Mouse (Mus musculus) 3134 (cell line): Measurements from ENCODE around the gene Gm20379.

ENCODE experiments used
- DNase-seq: peaks from one replicate; pipeline ENCODE4 v3.0.0-alpha.2; 2011; ENCODE audit warnings: low spot score; ENCODE audit not compliant: insufficient read length; ENCODE audit errors: extremely low read depth

Gm20379 gene

DNA sequence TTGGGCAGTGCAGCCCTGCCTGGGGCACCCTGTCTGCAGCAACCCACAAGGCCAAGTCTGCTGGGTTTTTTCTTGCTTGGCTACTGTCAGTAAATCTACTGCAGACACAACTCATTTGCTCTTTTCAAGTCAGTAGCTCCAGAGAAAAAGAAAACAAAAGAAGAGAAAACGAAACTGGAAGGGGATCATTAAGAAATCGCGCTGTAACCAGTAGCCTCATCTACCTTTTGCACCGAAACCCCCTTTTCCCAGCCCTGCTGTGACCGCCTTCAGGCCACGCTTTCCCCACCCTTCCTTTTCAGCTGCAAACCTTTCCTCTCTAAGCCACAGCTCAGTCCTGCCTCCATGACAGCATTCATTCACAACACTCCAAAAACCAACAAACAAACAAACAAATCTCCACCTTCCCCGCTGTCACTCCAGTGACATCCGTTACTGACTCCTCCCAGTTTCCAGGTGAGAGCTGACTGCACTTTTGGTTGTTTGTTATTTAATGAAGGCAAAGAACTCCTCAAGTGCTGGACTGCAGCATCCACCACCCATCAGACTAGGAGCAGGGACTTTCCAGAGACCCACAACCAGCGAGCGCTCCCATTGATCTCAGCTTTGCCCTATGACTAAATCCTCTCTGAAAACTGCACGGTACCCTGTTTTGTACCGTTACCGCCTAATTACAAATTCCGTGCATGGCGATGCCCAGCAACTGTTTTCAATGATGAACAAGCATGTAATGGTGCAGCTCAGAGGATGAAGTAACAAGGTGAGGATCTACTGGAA is 26.5 kb downstream of the Gm20379 start:
- DNase-seq, result no peak

DNA sequence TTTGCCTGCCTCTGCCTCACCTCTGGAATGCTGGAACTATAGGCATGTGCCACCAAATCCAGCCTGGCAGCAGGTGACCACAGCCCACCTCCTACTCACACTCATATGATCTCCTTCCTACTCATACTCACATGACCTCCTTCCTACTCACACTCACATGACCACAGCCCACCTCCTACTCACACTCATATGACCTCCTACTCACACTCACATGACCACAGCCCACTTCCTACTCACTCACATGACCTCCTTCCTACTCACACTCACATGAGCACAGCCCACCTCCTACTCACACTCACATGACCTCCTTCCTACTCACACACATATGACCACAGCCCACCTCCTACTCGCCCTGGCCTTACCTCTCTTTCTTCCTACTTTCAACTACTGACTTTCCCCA is 31.1 kb downstream of the Gm20379 start:
- DNase-seq, result no peak

DNA sequence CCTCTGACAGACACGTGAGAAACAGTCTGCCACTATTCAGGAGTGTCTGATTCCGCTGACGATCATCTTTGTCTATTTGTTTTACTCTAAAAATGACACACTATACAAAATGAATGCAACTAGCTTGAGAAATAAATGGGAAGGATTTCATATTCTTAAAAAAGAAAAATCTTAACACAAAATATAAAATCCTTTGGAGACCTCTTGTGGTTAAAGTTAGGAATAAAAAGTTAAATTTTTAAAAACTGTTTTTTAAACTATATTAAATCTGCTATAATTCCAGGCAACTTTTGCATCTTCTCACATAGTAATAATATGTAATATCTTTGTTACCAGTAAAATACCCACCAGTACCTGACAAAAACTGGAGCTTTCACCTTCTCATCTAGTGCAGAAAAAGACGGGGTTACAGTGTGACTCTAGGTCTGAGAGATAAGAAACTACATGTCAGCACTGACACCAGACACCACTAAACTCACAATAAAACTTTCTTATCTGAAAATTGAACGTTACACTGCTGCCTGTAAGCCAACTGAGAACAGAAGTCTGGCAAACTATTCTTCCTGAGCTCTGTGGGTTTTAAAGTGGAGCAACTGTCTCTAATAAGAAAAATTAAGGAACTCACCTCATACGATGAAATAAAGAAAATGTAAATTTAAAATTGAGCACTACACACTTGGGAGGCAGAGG is 32.1 kb downstream of the Gm20379 start:
- DNase-seq, result no peak

GRCm38 (mm10) chr13:92339787-92340186 is 34.0 kb downstream of the Gm20379 start:
- no peak for DNase-seq

GRCm38 (mm10) chr13:92344033-92344432 is 38.3 kb downstream of the Gm20379 start:
- no peak for DNase-seq

DNA sequence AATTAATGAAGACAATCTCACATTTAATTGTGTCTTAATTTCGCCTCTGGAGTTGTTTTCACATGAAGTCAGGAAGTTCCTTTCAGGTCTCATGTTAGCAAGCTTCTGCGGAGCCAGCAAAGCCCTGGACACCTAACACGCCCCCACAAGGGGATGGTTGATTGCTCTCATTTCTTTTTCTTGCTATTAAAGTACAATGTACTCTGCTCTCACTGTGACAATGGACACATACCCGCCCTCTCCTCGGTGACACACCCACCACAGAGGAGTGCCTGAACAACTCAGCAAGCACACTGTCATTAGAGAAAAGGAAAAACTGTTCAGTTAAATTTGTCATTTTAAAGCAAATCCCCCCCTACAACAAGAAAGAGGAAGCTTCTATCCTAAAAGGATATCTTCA is 40.6 kb downstream of the Gm20379 start:
- no peak for DNase-seq

- no peak for DNase-seq
Observed at GRCm38 (mm10) chr13:92351100-92351499, 45.3 kb downstream of the Gm20379 start.

DNA sequence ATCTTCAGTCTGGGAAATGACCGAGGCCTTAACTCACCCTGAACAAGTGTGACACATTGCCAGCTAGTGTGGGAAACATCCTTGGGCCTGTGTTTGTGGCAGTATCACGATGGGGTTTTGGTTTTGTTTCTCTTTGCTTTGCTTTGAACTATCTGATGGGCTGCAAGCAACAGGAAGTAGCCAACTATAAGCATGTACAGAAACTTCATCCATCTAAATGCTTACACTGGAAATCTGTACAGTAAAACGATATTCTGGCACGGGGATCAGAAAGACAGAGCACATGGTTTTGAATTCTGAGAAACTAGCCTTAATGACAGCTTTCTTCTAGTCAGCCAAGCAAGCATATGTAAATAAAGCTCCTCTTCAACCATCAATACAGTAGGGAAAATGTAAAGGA is 48.2 kb downstream of the Gm20379 start:
- DNase-seq, result no peak

DNA sequence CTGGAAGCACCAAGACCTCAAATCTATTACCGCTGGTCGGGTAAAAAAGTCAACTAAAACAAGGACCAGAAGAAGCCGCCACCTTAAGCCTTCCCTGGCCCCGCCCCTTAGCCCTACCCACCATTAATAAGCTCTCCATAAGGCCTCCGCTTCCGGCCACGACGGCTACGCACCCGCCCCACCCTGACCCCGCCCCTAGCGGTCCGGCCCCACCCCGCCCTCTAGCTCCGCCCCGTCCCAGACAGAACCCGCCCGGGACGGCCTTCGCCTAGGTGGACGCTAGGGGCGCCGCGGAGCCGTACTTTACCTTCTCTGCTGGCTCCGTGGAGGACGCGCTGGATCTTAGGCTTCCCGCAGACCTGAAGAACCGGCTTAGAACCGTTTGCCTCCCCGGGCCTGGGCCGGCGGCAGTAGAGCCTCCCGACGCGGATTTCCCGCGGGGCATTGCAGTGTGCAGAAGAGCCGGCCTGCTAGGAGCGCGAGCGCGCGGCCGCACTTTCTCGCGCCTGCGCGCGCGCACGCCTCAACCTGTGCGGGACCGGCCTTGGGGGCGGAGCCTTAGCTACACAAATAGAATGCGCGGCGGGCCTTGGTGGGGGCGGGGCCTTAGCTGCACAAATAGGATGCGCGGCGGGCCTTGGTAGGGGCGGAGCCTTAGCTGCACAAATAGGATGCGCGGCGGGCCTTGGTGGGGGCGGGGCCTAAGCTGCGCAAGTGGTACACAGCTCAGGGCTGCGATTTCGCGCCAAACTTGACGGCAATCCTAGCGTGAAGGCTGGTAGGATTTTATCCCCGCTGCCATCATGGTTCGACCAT is 48.9 kb downstream of the Gm20379 start, which contains the start of the genes Dhfr and Msh3:
Gene Dhfr, plus strand, starts transcription at position 271 of the 816 bp plus-strand sequence.
Gene Msh3, minus strand, starts transcription at position 548 of the 816 bp plus-strand sequence.
- DNase-seq, result peak; percentile 97

DNA sequence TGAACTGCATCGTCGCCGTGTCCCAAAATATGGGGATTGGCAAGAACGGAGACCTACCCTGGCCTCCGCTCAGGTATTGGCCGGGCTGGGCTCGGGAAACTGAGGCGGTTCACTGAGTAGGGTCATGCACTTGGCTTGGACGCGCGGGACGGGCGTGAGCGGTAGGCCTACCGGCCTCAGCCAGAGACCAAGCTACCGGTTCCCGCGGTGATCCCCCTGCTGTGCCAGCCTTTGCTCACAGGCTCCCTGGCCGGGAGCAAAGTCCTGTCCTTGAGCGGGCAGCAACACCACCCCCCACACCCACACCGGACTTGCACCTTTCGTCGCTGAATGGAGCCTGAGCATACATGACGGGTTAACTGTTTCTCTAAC is 49.5 kb downstream of the Gm20379 start:
- DNase-seq, result no peak

DNA sequence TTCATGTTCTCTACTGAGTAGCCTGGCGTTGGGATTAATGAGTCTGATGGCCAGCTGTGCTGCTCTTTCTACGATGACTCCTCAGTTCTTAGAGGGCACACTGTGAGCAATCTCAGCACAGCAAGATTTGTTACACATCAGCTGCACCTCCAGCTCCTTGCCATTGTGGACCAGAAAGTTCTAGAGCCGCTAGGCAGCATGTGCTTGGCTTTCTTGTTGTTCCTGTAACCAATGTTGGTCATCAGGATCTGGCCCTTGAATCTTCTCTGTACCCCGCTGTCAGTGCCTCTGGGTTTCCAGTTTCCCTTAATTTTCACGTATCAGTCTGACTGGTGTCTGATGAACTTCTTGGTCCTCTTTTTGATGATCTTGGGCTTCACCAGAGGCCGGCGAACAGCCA is 50.6 kb downstream of the Gm20379 start:
- no peak for DNase-seq
